8 mouse cellular contexts compared by ENCODE assay signal in the genomic region with DNA sequence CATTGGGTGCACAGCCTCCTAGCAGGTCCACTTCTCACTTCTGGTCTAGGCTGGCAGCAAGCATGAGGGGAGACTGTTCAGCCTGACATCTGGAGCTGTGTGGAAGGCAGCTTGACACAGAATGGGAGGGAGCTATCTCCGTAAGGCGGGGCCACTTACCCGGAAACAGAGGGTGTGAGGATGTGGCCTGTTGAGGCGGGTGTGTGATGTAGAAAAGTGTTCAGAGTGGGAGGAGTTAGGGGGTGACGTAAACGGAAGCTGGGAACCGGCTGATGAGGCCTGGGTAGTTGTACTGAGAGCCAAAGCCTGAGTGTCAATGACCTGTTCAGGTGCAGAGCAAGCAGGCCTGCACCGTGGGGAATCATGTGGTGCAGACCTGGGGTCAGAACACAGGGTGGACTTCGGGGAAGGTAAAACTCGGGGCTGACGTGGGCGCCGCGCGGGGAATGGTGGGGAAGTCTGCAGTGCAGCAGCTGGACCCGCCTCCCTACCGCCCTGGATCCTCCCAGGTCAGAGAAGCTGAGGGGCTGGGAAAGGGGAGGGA. TPM values are rescaled to one million over a fixed set of nuclear protein-coding genes. Genes with fewer than 3 reads are reported as not detected.
DNase-seq lines count a peak whose midpoint lies in the region; ATAC-seq and TF ChIP-seq lines count a peak whose summit lies in the region.
"Not testable (repeated sequence)": the region's sequence is repeated elsewhere in the genome, so short reads cannot be mapped to it uniquely, and the experiment has no call there.

TSS of gene Zfp983 (plus strand) at position 261 of the 544 bp plus-strand sequence.

- peak within 1 kb of the TSS; percentile 55 for H3K4me2 ChIP-seq in forebrain, embryonic 16.5 days (ENCODE audit: low read length)
- H3K4me2 ChIP-seq in lung, embryonic 14.5 days, result peak within 1 kb of the TSS; percentile 54

- WGBS in forebrain, embryonic 16.5 days, result under 1% methylated on average over 17 of the region's 17 CpGs
- under 1% methylated on average over 17 of the region's 17 CpGs for WGBS in lung, embryonic 14.5 days
- WGBS in olfactory bulb, adult 2 months, result under 1% methylated on average over 17 of the region's 17 CpGs
- WGBS in thymus, adult 2 months, result 0% methylated on average over 17 of the region's 17 CpGs

- not testable (repeated sequence) for TF ChIP-seq POLR2A in olfactory bulb, adult 2 months (IDR thresholded peaks at IDR 0.05; ENCODE audit: insufficient read depth, low read depth, low read length)
- TF ChIP-seq POLR2A in thymus, adult 2 months (IDR thresholded peaks at IDR 0.05; ENCODE audit: control insufficient read depth, extremely low read depth, insufficient read depth, low read length, poor library complexity), result 0 out of 2 replicates have a peak, but pooled peaks have one; percentile 53

- H3K9me3 ChIP-seq in G1E (replicated peaks); forebrain, embryonic 16.5 days (ENCODE audit: control insufficient read depth, low read length); lung, embryonic 14.5 days (ENCODE audit: low read depth, low read length): not testable (repeated sequence)

- H3K27me3 ChIP-seq in G1E (ENCODE audit: insufficient read depth, low read length); forebrain, embryonic 16.5 days (replicated peaks; ENCODE audit: control insufficient read depth, insufficient read depth, low read length); lung, embryonic 14.5 days (ENCODE audit: insufficient read depth, low read length); thymus, adult 2 months (ENCODE audit: control insufficient read depth, insufficient read depth, low read length): not testable (repeated sequence)

- peak within 1 kb of the TSS; percentile 62 for H3K27ac ChIP-seq in forebrain, embryonic 16.5 days (ENCODE audit: low read length)
- peak within 1 kb of the TSS; percentile 65; the same call in 1 of the 2 replicates for H3K27ac ChIP-seq in layer of hippocampus, adult 2 months
- peak within 1 kb of the TSS; percentile 65 for H3K27ac ChIP-seq in lung, embryonic 14.5 days (ENCODE audit: low read depth)
- peak within 1 kb of the TSS; percentile 90 for H3K27ac ChIP-seq in olfactory bulb, adult 2 months (ENCODE audit: insufficient read depth, low read depth, low read length)
- peak within 1 kb of the TSS; percentile 68 for H3K27ac ChIP-seq in thymus, adult 2 months (ENCODE audit: control insufficient read depth, insufficient read depth, low read length)

- peak; percentile 98 for ATAC-seq in G1E (ENCODE audit: extremely low read depth, insufficient number of reproducible peaks, low FRiP score, poor library complexity, severe bottlenecking)
- peak; percentile 99 for ATAC-seq in forebrain, embryonic 16.5 days
- peak; percentile 100 for ATAC-seq in lung, embryonic 14.5 days (ENCODE audit: insufficient read depth)

- not testable (repeated sequence) for H3K36me3 ChIP-seq in G1E (replicated peaks); forebrain, embryonic 16.5 days (ENCODE audit: control insufficient read depth, insufficient read depth); lung, embryonic 14.5 days (ENCODE audit: insufficient read depth); thymus, adult 2 months (ENCODE audit: control insufficient read depth, insufficient read depth, low read length)

- intact Hi-C loops in heart, postnatal 36 days (cut with DNase I), result not testable (repeated sequence)

- TF ChIP-seq CTCF in G1E (IDR thresholded peaks at IDR 0.05; ENCODE audit: low read depth, low read length); layer of hippocampus, adult 2 months (conservative IDR thresholded peaks at IDR 0.05); lung, embryonic 14.5 days (IDR thresholded peaks at IDR 0.05; ENCODE audit: low read depth); olfactory bulb, adult 2 months (IDR thresholded peaks at IDR 0.05; ENCODE audit: insufficient read depth, low read depth, low read length); thymus, adult 2 months (IDR thresholded peaks at IDR 0.05; ENCODE audit: borderline replicate concordance, control insufficient read depth, extremely low read depth, insufficient read depth, low read length, poor library complexity): not testable (repeated sequence)

- peak within 1 kb of the TSS; percentile 69 for H3K4me3 ChIP-seq in G1E (ENCODE audit: low read depth, low read length)
- H3K4me3 ChIP-seq in forebrain, embryonic 16.5 days (replicated peaks; ENCODE audit: low read length), result peak within 1 kb of the TSS; percentile 50
- peak within 1 kb of the TSS; percentile 54 for H3K4me3 ChIP-seq in layer of hippocampus, adult 2 months
- H3K4me3 ChIP-seq in lung, embryonic 14.5 days (ENCODE audit: low read depth, low read length), result peak within 1 kb of the TSS; percentile 42
- H3K4me3 ChIP-seq in olfactory bulb, adult 2 months (ENCODE audit: insufficient read depth, low read depth, low read length), result peak within 1 kb of the TSS; percentile 68
- peak within 1 kb of the TSS; percentile 54 for H3K4me3 ChIP-seq in thymus, adult 2 months (ENCODE audit: control insufficient read depth, insufficient read depth, low read length)

- peaks cover 36% of the 10 kb centered on the region for H3K4me1 ChIP-seq in G1E (ENCODE audit: insufficient read depth, low read depth, low read length)
- H3K4me1 ChIP-seq in forebrain, embryonic 16.5 days (replicated peaks; ENCODE audit: control insufficient read depth, insufficient read depth, low read length); lung, embryonic 14.5 days (ENCODE audit: insufficient read depth); olfactory bulb, adult 2 months (ENCODE audit: control insufficient read depth, insufficient read depth, low read length); thymus, adult 2 months (replicated peaks; ENCODE audit: control insufficient read depth, insufficient read depth, low read length): not testable (repeated sequence)

- DNase-seq in G1E (ENCODE audit: low spot score), result peak; percentile 50
- peak; percentile 56 to 68 for DNase-seq in cerebellum, adult 18-20 months
- peak; percentile 72 to 74 for DNase-seq in heart, postnatal 36 days
- peak; percentile 56 to 77 for DNase-seq in layer of hippocampus, adult 2 months (ENCODE audit: low spot score in 2 of 2)
- peak; percentile 92 for DNase-seq in lung, embryonic 14.5 days
- peak; percentile 88 for DNase-seq in thymus, adult 2 months

- H3K9ac ChIP-seq in forebrain, embryonic 16.5 days (replicated peaks; ENCODE audit: low read depth, low read length), result peak within 1 kb of the TSS; percentile 55
- peak within 1 kb of the TSS; percentile 36; the same call in 1 of the 2 replicates for H3K9ac ChIP-seq in lung, embryonic 14.5 days

RNA-seq across cellular contexts. Expression of gene Zfp983, which starts in this region (rescaled TPM):
- total RNA-seq in G1E (2014; fragmentation: Nextera tagmentation) (14.8 and 19.3 TPM in 2 replicates), G1E (2017) (6.0 and 6.7 TPM in 2 replicates)
- polyA plus RNA-seq in G1E (2012), result 0.17 and 0.18 TPM in 2 replicates
- 13.4 and 14.1 TPM in 2 replicates for polyA plus RNA-seq in forebrain, embryonic 16.5 days (2015; fragmentation: Nextera tagmentation; extraction: Ambion mirVana)
- total RNA-seq in heart, postnatal 36 days (2021), result 1 to 10 TPM; 2.1 to 2.4 TPM
- 10 to 100 TPM; 11.1 to 11.3 TPM for total RNA-seq in layer of hippocampus, adult 2 months (2021)
- 2.9 and 4.3 TPM in 2 replicates for polyA plus RNA-seq in lung, embryonic 14.5 days (2014; fragmentation: Nextera tagmentation; extraction: Ambion mirVana)
- polyA plus RNA-seq in olfactory bulb, adult 2 months (2012; ENCODE audit: insufficient read depth, insufficient read length, low replicate concordance, missing spikeins), result not detected in 2 replicates
- 1.0 and 1.6 TPM in 2 replicates for polyA plus RNA-seq in thymus, adult 2 months (2012; rRNA removed)

Comparison
In these comparisons a context has a peak if more than half of its experiments do, and no peak if none do; other contexts are left out.
1. Peak in every context shown above with its lines: DNase-seq, ATAC-seq, H3K4me3 ChIP-seq and H3K27ac ChIP-seq.